Mouse (Mus musculus) brain, embryonic 14.5 days (tissue): Measurements from ENCODE around the gene Vmn1r183. TPM values are rescaled to one million over a fixed set of nuclear protein-coding genes. Genes with fewer than 3 reads are reported as not detected.

ENCODE experiments used
- DNase-seq: peaks from one replicate; pipeline ENCODE4 v3.0.0-alpha.2; 2011; ENCODE audit warnings: low read depth
- CTCF ChIP-seq: fragments of 200-500 bp; IDR thresholded peaks from 2 replicates; pipeline ENCODE4 v1.5.1; 2012; ENCODE audit warnings: inconsistent platforms, mild to moderate bottlenecking, moderate library complexity, borderline replicate concordance; ENCODE audit not compliant: insufficient read depth, insufficient read length; ENCODE audit errors: extremely low read depth
- POLR2A ChIP-seq: fragments of 200-500 bp; IDR thresholded peaks from 2 replicates; pipeline ENCODE4 v1.6.1; 2012; ENCODE audit warnings: mild to moderate bottlenecking, inconsistent platforms, borderline replicate concordance; ENCODE audit not compliant: poor library complexity, insufficient read depth, insufficient read length, severe bottlenecking; ENCODE audit errors: extremely low read depth
- polyA plus RNA-seq: library from polyadenylated mRNA; depleted of rRNA; stranded (reverse); fragments of >200 nt; gene quantifications from 2 replicates; pipeline ENCODE4 v1.2.3, GENCODE M21; 2012; rRNA removed

The Vmn1r183 gene
- polyA plus RNA-seq, 1 experiment, result not detected

GRCm38 (mm10) chr7:24113001-24113400 lies 59.9 kb downstream of the Vmn1r183 start:
- peak; percentile 31 for DNase-seq
- TF ChIP-seq CTCF (no peak), POLR2A (no peak)

Other genes starting within 250 kb of the Vmn1r183 start
- gene Vmn1r175, start 242.6 kb upstream of the Vmn1r183 start, polyA plus RNA-seq, result not detected in 2 replicates
- gene Vmn1r176, start 215.9 kb upstream of the Vmn1r183 start, polyA plus RNA-seq, result not detected in 2 replicates
- not detected in 2 replicates for gene Vmn1r177, start 186.8 kb upstream of the Vmn1r183 start, polyA plus RNA-seq
- not detected in 2 replicates for gene Vmn1r178, start 161.2 kb upstream of the Vmn1r183 start, polyA plus RNA-seq
- gene Vmn1r179, start 126.3 kb upstream of the Vmn1r183 start, polyA plus RNA-seq, result not detected in 2 replicates
- gene Vmn1r180, start 102.6 kb upstream of the Vmn1r183 start, polyA plus RNA-seq, result not detected in 2 replicates
- gene Vmn1r181, start 78.6 kb upstream of the Vmn1r183 start, polyA plus RNA-seq, result not detected in 2 replicates
- not detected in 2 replicates for gene V1rd19, start 51.6 kb upstream of the Vmn1r183 start, polyA plus RNA-seq
- 35.8 and 39.9 TPM in 2 replicates for gene Zfp180, start 28.7 kb downstream of the Vmn1r183 start, polyA plus RNA-seq
- 5.7 and 6.0 TPM in 2 replicates for gene Zfp112, start 59.1 kb downstream of the Vmn1r183 start, polyA plus RNA-seq
- gene Zfp235, start 80.9 kb downstream of the Vmn1r183 start, polyA plus RNA-seq, result 16.3 and 18.2 TPM in 2 replicates
- gene Zfp114, start 121.8 kb downstream of the Vmn1r183 start, polyA plus RNA-seq, result 2.1 and 2.5 TPM in 2 replicates
- gene Zfp111, start 158.2 kb downstream of the Vmn1r183 start, polyA plus RNA-seq, result 4.7 and 4.8 TPM in 2 replicates
- gene Zfp109, start 184.3 kb downstream of the Vmn1r183 start, polyA plus RNA-seq, result 3.3 and 3.5 TPM in 2 replicates
- 4.0 and 4.4 TPM in 2 replicates for gene Zfp108, start 201.5 kb downstream of the Vmn1r183 start, polyA plus RNA-seq
- gene Zfp93, start 217.2 kb downstream of the Vmn1r183 start, polyA plus RNA-seq, result 6.9 and 7.4 TPM in 2 replicates
- gene Zfp61, start 248.0 kb downstream of the Vmn1r183 start, polyA plus RNA-seq, result 33.9 and 39.2 TPM in 2 replicates